Mouse (Mus musculus): ENCODE data around the gene Zc2hc1b. TPM values are rescaled to one million over a fixed set of nuclear protein-coding genes. Genes with fewer than 3 reads are reported as not detected.
"Not testable (repeated sequence)": the region's sequence is repeated elsewhere in the genome, so short reads cannot be mapped to it uniquely, and the experiment has no call there.

Gene Zc2hc1b
- polyA plus RNA-seq, 1 experiment from 2014 or later: not detected

- WGBS: 76% methylated on average over 4 of the region's 4 CpGs
- Histone ChIP-seq H3K27me3 (ENCODE audit: control insufficient read depth, insufficient read depth, low read depth, low read length) (no peaks in the 10 kb centered on the region), H3K36me3 (ENCODE audit: control insufficient read depth, insufficient read depth, low read length) (no peaks in the 10 kb centered on the region), H3K4me3 (ENCODE audit: low read length) (no peak overlapping the region), H3K4me2 (ENCODE audit: low read depth, low read length) (no peak overlapping the region), H3K9ac (ENCODE audit: low read length) (no peak overlapping the region), H3K4me1 (replicated peaks; ENCODE audit: control insufficient read depth, insufficient read depth, low read length) (peaks cover 18% of the 10 kb centered on the region), H3K27ac (ENCODE audit: low read length) (peak overlapping the region; percentile 56; the same call in 1 of the 2 replicates), H3K9me3 (ENCODE audit: control insufficient read depth, low read length) (no peaks in the 10 kb centered on the region)
- no peak for ATAC-seq (ENCODE audit: low read depth)
Observed at GRCm38 (mm10) chr10:13209061-13209460, 31.2 kb upstream of the Zc2hc1b start.

GRCm38 (mm10) chr10:13201741-13202293 lies 24.0 kb upstream of the Zc2hc1b start:
- H3K36me3 ChIP-seq (ENCODE audit: control insufficient read depth, insufficient read depth, low read length): no peaks in the 10 kb centered on the region
- H3K9ac ChIP-seq (ENCODE audit: low read length): no peak overlapping the region
- no peaks in the 10 kb centered on the region for H3K27me3 ChIP-seq (ENCODE audit: control insufficient read depth, insufficient read depth, low read depth, low read length)
- WGBS: 89% methylated on average over 6 of the region's 6 CpGs
- no peak overlapping the region for H3K4me2 ChIP-seq (ENCODE audit: low read depth, low read length)
- no peaks in the 10 kb centered on the region for H3K9me3 ChIP-seq (ENCODE audit: control insufficient read depth, low read length)
- H3K4me3 ChIP-seq (ENCODE audit: low read length): no peak overlapping the region
- no peak for ATAC-seq (ENCODE audit: low read depth)
- H3K4me1 ChIP-seq (replicated peaks; ENCODE audit: control insufficient read depth, insufficient read depth, low read length): no peaks in the 10 kb centered on the region
- H3K27ac ChIP-seq (ENCODE audit: low read length): no peak overlapping the region

- H3K4me3 ChIP-seq (ENCODE audit: low read length): no peak overlapping the region
- WGBS: 90% methylated on average over 3 of the region's 3 CpGs
- no peak for ATAC-seq (ENCODE audit: low read depth)
- no peaks in the 10 kb centered on the region for H3K9me3 ChIP-seq (ENCODE audit: control insufficient read depth, low read length)
- no peaks in the 10 kb centered on the region for H3K27me3 ChIP-seq (ENCODE audit: control insufficient read depth, insufficient read depth, low read depth, low read length)
- H3K36me3 ChIP-seq (ENCODE audit: control insufficient read depth, insufficient read depth, low read length): no peaks in the 10 kb centered on the region
- H3K4me2 ChIP-seq (ENCODE audit: low read depth, low read length): no peak overlapping the region
- no peak overlapping the region for H3K27ac ChIP-seq (ENCODE audit: low read length)
- H3K4me1 ChIP-seq (replicated peaks; ENCODE audit: control insufficient read depth, insufficient read depth, low read length): no peaks in the 10 kb centered on the region
- no peak overlapping the region for H3K9ac ChIP-seq (ENCODE audit: low read length)
Observed at GRCm38 (mm10) chr10:13200862-13201261, 23.0 kb upstream of the Zc2hc1b start.

- H3K36me3 ChIP-seq (ENCODE audit: control insufficient read depth, insufficient read depth, low read length): no peaks in the 10 kb centered on the region
- ATAC-seq (ENCODE audit: low read depth): no peak
- no peaks in the 10 kb centered on the region for H3K9me3 ChIP-seq (ENCODE audit: control insufficient read depth, low read length)
- H3K4me1 ChIP-seq (replicated peaks; ENCODE audit: control insufficient read depth, insufficient read depth, low read length): no peaks in the 10 kb centered on the region
- no peak overlapping the region for H3K27ac ChIP-seq (ENCODE audit: low read length)
- no peaks in the 10 kb centered on the region for H3K27me3 ChIP-seq (ENCODE audit: control insufficient read depth, insufficient read depth, low read depth, low read length)
- H3K4me2 ChIP-seq (ENCODE audit: low read depth, low read length): no peak overlapping the region
- 97% methylated on average over 1 of the region's 1 CpGs for WGBS
- H3K4me3 ChIP-seq (ENCODE audit: low read length): no peak overlapping the region
- H3K9ac ChIP-seq (ENCODE audit: low read length): no peak overlapping the region
Observed at GRCm38 (mm10) chr10:13199234-13199633, 21.4 kb upstream of the Zc2hc1b start.

- H3K4me2 ChIP-seq (ENCODE audit: low read depth, low read length): no peak overlapping the region
- no peaks in the 10 kb centered on the region for H3K9me3 ChIP-seq (ENCODE audit: control insufficient read depth, low read length)
- no peaks in the 10 kb centered on the region for H3K36me3 ChIP-seq (ENCODE audit: control insufficient read depth, insufficient read depth, low read length)
- no peak overlapping the region for H3K9ac ChIP-seq (ENCODE audit: low read length)
- no peaks in the 10 kb centered on the region for H3K27me3 ChIP-seq (ENCODE audit: control insufficient read depth, insufficient read depth, low read depth, low read length)
- 73% methylated on average over 8 of the region's 8 CpGs for WGBS
- no peak for ATAC-seq (ENCODE audit: low read depth)
- peaks cover 3% of the 10 kb centered on the region; the same call in 1 of the 2 replicates for H3K4me1 ChIP-seq (replicated peaks; ENCODE audit: control insufficient read depth, insufficient read depth, low read length)
- no peak overlapping the region for H3K4me3 ChIP-seq (ENCODE audit: low read length)
- H3K27ac ChIP-seq (ENCODE audit: low read length): no peak overlapping the region
Observed at GRCm38 (mm10) chr10:13196872-13197507, 19.2 kb upstream of the Zc2hc1b start.

- H3K9me3 ChIP-seq (ENCODE audit: control insufficient read depth, low read length); H3K27ac ChIP-seq (ENCODE audit: low read length); ATAC-seq (ENCODE audit: low read depth); H3K9ac ChIP-seq (ENCODE audit: low read length); H3K27me3 ChIP-seq (ENCODE audit: control insufficient read depth, insufficient read depth, low read depth, low read length); H3K4me1 ChIP-seq (replicated peaks; ENCODE audit: control insufficient read depth, insufficient read depth, low read length): not testable (repeated sequence)
- peak overlapping the region; percentile 48 for H3K4me2 ChIP-seq (ENCODE audit: low read depth, low read length)
- WGBS: 80% methylated on average over 7 of the region's 7 CpGs
- H3K4me3 ChIP-seq (ENCODE audit: low read length): peak overlapping the region; percentile 71
- H3K36me3 ChIP-seq (ENCODE audit: control insufficient read depth, insufficient read depth, low read length): peaks cover 14% of the 10 kb centered on the region
Observed at GRCm38 (mm10) chr10:13193496-13193895, 15.7 kb upstream of the Zc2hc1b start.

GRCm38 (mm10) chr10:13192731-13193351 lies 15.0 kb upstream of the Zc2hc1b start, which contains the start of gene Ltv1:
TSS of gene Ltv1 (minus strand) at chr10:13193168.
- WGBS: under 1% methylated on average over 38 of the region's 43 CpGs
- H3K27ac ChIP-seq (ENCODE audit: low read length): peak within 1 kb of the TSS; percentile 76
- H3K9me3 ChIP-seq (ENCODE audit: control insufficient read depth, low read length): no peaks in the 10 kb centered on the region
- H3K4me3 ChIP-seq (ENCODE audit: low read length): peak within 1 kb of the TSS; percentile 71
- peak within 1 kb of the TSS; percentile 48 for H3K4me2 ChIP-seq (ENCODE audit: low read depth, low read length)
- peaks cover 3% of the 10 kb centered on the region; the same call in 1 of the 2 replicates for H3K4me1 ChIP-seq (replicated peaks; ENCODE audit: control insufficient read depth, insufficient read depth, low read length)
- peak within 1 kb of the TSS; percentile 73 for H3K9ac ChIP-seq (ENCODE audit: low read length)
- H3K27me3 ChIP-seq (ENCODE audit: control insufficient read depth, insufficient read depth, low read depth, low read length): no peaks in the 10 kb centered on the region
- ATAC-seq (ENCODE audit: low read depth): peak; percentile 100
- peaks cover 15% of the 10 kb centered on the region for H3K36me3 ChIP-seq (ENCODE audit: control insufficient read depth, insufficient read depth, low read length)

- 66% methylated on average over 5 of the region's 5 CpGs for WGBS
- no peak overlapping the region for H3K4me2 ChIP-seq (ENCODE audit: low read depth, low read length)
- H3K27ac ChIP-seq (ENCODE audit: low read length): no peak overlapping the region
- H3K4me1 ChIP-seq (replicated peaks; ENCODE audit: control insufficient read depth, insufficient read depth, low read length): peaks cover 3% of the 10 kb centered on the region; the same call in 1 of the 2 replicates
- peaks cover 28% of the 10 kb centered on the region for H3K36me3 ChIP-seq (ENCODE audit: control insufficient read depth, insufficient read depth, low read length)
- H3K27me3 ChIP-seq (ENCODE audit: control insufficient read depth, insufficient read depth, low read depth, low read length): no peaks in the 10 kb centered on the region
- H3K4me3 ChIP-seq (ENCODE audit: low read length): no peak overlapping the region
- H3K9me3 ChIP-seq (ENCODE audit: control insufficient read depth, low read length): no peaks in the 10 kb centered on the region
- H3K9ac ChIP-seq (ENCODE audit: low read length): no peak overlapping the region
- ATAC-seq (ENCODE audit: low read depth): no peak
Observed at GRCm38 (mm10) chr10:13189881-13190280, 12.1 kb upstream of the Zc2hc1b start.

- Histone ChIP-seq H3K27me3 (ENCODE audit: control insufficient read depth, insufficient read depth, low read depth, low read length) (no peaks in the 10 kb centered on the region), H3K4me3 (ENCODE audit: low read length) (no peak overlapping the region), H3K4me2 (ENCODE audit: low read depth, low read length) (no peak overlapping the region), H3K4me1 (replicated peaks; ENCODE audit: control insufficient read depth, insufficient read depth, low read length) (no peaks in the 10 kb centered on the region; the same call in 1 of the 2 replicates), H3K36me3 (ENCODE audit: control insufficient read depth, insufficient read depth, low read length) (peaks cover 42% of the 10 kb centered on the region), H3K9me3 (ENCODE audit: control insufficient read depth, low read length) (no peaks in the 10 kb centered on the region), H3K27ac (ENCODE audit: low read length) (no peak overlapping the region), H3K9ac (ENCODE audit: low read length) (no peak overlapping the region)
- ATAC-seq (ENCODE audit: low read depth): no peak
- 85% methylated on average over 3 of the region's 3 CpGs for WGBS
Observed at GRCm38 (mm10) chr10:13186754-13187153, 8.9 kb upstream of the Zc2hc1b start.

All from lung, embryonic 16.5 days (tissue).